Mouse (Mus musculus) testis, postnatal 10 days (tissue): ENCODE measurements around the gene Fbxl18.
A peak's percentile ranks its signal among the peaks of the same experiment; 100 is the strongest.

Experiments
- DNase-seq: peaks from one replicate; pipeline ENCODE4 v3.0.0; 2021; ENCODE audit warnings: low spot score

The Fbxl18 gene

GRCm38 (mm10) chr5:142894918-142895613 is at the start of gene Fbxl18:
Gene Fbxl18 (minus strand): TSS chr5:142895421.
- peak; percentile 94 for DNase-seq

GRCm38 (mm10) chr5:142940393-142940792 is 45.2 kb upstream of the Fbxl18 start:
- DNase-seq: no peak

GRCm38 (mm10) chr5:142937956-142938727 is 42.9 kb upstream of the Fbxl18 start:
- peak; percentile 79 for DNase-seq

GRCm38 (mm10) chr5:142936336-142936719 is 41.1 kb upstream of the Fbxl18 start:
- DNase-seq: peak; percentile 91

- peak; percentile 77 for DNase-seq
Measured at GRCm38 (mm10) chr5:142935642-142936335, 40.6 kb upstream of the Fbxl18 start.

GRCm38 (mm10) chr5:142932731-142933130 is 37.5 kb upstream of the Fbxl18 start:
- DNase-seq: no peak

- peak; percentile 80 for DNase-seq
Measured at GRCm38 (mm10) chr5:142932084-142932685, 37.0 kb upstream of the Fbxl18 start.

GRCm38 (mm10) chr5:142931241-142931745 is 36.1 kb upstream of the Fbxl18 start:
- no peak for DNase-seq

GRCm38 (mm10) chr5:142929400-142929752 is 34.2 kb upstream of the Fbxl18 start:
- DNase-seq: no peak

- DNase-seq: peak; percentile 77
Measured at GRCm38 (mm10) chr5:142928749-142929399, 33.7 kb upstream of the Fbxl18 start.

- no peak for DNase-seq
Measured at GRCm38 (mm10) chr5:142927341-142927930, 32.2 kb upstream of the Fbxl18 start.

GRCm38 (mm10) chr5:142926940-142927228 is 31.7 kb upstream of the Fbxl18 start:
- no peak for DNase-seq

- peak; percentile 79 for DNase-seq
Measured at GRCm38 (mm10) chr5:142926204-142926939, 31.2 kb upstream of the Fbxl18 start.

- no peak for DNase-seq
Measured at GRCm38 (mm10) chr5:142924336-142924959, 29.2 kb upstream of the Fbxl18 start.

- no peak for DNase-seq
Measured at GRCm38 (mm10) chr5:142923781-142924180, 28.6 kb upstream of the Fbxl18 start.

GRCm38 (mm10) chr5:142922251-142922650 is 27.0 kb upstream of the Fbxl18 start:
- no peak for DNase-seq

GRCm38 (mm10) chr5:142921074-142921459 is 25.8 kb upstream of the Fbxl18 start:
- no peak for DNase-seq

- DNase-seq: no peak
Measured at GRCm38 (mm10) chr5:142920311-142921073, 25.3 kb upstream of the Fbxl18 start.

GRCm38 (mm10) chr5:142917402-142917801 is 22.2 kb upstream of the Fbxl18 start:
- no peak for DNase-seq

GRCm38 (mm10) chr5:142916593-142916992 is 21.4 kb upstream of the Fbxl18 start:
- DNase-seq: no peak
